Mouse (Mus musculus): ENCODE measurements around the gene Gm40193.

DNA sequence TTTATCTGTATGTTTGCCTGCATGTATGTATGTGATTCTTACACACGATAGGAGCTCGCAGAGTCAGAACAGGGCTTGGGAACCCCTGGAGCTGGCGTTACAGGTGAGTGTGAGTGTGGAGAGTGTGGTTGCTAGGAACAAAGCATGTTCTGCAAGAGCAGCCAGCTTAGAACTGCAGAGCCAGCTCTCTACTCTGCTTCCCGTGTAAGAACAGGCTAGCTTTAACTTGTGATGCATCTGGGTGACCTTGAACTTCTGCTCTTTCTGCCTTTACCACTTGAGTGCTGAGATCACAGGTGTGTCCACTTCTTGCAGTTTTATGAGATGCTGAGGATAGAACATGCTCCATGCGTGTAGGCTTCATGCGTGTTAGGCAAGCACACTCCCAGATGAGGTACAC, 46.2 kb upstream of the Gm40193 start:
- TF ChIP-seq CTCF (IDR thresholded peaks at IDR 0.05; ENCODE audit: insufficient read depth, low read depth, low read length) = no peak
- no peak for TF ChIP-seq POLR2A (IDR thresholded peaks at IDR 0.05; ENCODE audit: insufficient read depth, low read depth, low read length)

Data from olfactory bulb, adult 2 months (tissue).